Mouse (Mus musculus): ENCODE results near the gene Procr. TPM values are rescaled to one million over a fixed set of nuclear protein-coding genes. Genes with fewer than 3 reads are reported as not detected.
"Not testable (repeated sequence)": the region's sequence is repeated elsewhere in the genome, so short reads cannot be mapped to it uniquely, and the experiment has no call there.

The Procr gene
- 1 to 10 TPM; 2.5 to 3.4 TPM for total RNA-seq (2021)

DNA sequence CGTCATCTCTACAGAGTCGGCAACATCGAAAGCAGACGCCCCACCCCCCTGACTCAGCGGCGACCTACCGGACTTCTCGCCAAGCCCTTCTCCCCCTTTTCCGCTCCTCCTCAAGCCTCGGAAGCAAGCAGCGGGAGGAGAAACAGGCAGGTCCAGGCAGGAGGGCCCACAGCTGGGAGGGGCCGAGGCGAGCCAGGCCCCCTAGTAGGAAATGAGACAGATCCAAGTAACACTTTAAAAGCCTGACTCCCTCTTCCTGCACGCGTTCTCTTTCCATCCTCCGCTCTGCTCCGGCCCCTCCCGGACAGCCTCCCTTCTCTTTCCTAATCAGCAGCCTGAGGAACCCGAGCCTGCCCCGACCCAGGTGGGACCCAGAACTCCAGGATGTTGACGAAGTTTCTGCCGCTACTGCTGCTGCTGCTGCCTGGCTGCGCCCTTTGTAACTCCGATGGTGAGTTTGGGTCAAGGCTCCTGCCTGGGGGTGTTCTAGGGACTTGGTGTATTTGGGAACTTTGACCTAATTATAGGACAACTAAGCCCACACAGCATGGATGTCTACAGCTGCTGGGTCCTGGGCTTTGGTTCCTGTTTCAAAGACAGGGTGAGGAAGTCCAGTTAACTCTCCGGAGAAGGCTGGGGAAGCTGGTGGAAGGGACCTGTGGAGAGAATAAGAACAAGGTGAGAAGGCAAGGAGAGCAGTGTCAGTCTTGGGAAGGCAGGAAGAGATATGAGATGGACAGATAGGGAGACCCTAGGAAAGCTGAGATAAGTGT, at the start of gene Procr:
Gene Procr, plus strand, starts transcription at position 104 of the 773 bp plus-strand sequence.
- DNase-seq: peak; percentile 5
- intact Hi-C loops (cut with DNase I): no loop called here

DNA sequence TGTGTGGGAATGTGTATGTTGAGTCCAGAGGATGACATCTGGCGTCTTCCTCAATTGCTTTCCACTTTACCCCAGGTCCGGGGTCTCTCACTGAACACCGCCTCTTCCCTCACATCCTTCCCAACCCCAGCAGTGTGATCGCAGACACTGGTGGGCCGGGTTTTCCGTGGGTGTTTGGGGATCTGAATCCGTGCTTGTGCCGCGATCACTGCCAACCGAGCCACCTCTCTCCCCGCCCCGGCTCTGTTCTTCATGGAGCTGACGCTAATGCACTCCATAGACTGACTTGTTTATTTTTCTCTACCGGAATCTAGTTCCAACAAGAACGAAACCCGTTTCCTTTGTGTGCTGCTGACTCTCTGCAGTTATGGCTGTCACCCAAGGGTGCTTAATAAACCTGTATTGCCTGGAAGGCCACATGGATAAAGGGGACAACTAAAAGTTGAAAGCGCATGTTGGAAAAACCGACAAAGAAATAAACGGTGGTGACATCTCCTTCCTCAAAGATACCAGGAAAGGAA, 49.5 kb upstream of the Procr start:
- no peak for DNase-seq
- intact Hi-C loops (cut with DNase I): no loop called here

DNA sequence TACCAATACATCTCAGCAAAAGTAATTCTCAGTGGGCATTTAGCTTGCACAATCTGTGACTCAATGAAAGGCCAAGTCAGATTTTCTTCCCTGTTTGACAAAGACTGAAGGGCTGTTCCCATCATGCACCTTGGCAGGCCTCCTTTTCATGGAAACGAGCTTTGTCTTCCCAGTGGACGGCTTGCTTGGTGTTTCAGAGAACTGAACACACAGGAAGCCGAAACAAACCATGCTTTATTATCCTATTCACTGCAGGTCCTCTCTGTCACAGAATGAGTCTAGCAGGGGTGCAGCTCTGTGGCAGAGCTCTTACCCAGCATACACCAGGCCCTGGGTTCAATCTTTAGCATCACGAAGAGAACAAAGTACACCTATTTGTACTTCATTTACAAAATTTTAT, 47.3 kb upstream of the Procr start:
- no peak for DNase-seq
- intact Hi-C loops (cut with DNase I): no loop called here

DNA sequence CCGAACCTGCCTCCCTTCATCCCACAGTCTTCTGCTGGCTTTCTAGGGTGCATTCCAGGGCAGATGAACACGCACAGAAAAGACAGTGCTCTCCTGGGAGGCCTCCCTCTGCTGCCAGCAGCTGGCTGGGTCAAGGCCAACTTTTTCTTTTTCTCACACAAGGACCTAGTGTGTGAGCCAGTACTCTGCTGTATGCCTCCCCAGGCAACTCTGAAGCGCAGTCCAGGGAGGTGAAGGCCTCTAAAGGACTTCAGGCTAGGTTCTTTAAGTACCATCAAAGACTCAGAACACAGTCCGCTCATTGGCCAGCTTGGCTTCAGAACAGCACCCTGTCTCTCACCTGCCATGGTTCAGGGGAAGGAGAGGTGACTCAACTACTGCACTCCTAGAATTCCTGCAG, 43.7 kb upstream of the Procr start:
- peak; percentile 25 for DNase-seq
- intact Hi-C loops (cut with DNase I): no loop called here

DNA sequence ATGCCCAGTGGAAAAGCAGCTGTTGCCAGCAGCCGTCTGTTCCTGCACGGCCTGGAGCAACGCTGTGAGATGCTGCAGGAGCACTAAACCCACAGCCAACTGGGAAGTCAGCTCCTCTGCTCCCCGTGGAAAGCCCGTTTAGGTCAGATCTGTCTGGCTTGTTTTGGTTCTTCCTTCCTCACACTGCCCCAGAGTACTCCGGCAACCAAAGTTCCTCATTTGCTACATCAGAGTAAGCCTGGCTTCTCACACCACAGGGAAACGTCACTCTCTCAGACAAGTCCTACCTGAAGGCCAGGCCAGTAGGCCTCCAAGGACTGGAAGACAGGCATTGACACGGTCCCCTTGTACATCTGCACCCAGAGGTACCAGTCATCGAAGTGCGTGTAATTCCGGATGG, 40.4 kb upstream of the Procr start:
- intact Hi-C loops (cut with DNase I): no loop called here
- no peak for DNase-seq

DNA sequence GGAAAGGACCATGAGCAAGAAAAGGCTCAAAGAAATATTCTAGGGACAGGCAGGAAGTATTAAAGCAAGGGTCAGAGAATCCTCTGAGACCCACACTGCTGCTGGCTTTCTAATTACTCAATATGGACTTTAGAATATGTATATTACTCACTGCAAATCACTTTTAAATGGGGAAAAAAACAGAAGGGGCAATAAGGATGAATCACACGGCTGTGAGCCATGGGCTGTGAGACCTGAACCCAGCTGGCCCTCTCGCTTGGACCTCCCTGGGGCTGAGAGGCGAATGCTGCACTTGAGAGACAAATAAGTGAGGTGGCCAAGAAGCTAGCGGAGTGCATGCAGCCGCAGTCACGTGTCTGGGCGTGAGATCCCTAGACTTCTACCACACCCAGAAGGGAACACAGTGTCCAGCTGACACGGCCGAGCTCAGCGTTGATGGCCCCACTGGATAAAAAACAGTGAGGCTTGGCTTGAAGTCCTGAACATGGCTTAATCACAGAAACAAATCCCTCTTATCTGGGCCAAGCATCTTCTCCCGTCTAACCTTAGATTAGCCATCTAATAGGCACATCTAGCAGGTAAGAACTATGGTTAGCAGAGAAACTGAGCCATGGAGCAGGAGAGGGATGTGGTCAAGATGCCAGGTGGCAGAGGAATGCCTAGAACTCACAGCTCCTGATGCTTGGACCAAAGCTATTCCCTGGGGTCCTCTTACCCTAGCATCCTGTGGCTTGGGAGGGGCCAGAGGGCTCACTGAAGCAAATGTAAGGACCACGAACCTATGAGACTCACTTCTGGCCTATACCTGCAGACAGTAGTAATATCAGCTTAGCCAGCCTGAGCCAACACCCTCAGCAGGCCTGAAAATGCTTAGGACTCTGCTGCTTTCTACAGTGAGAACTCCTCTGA, 33.6 kb upstream of the Procr start:
- intact Hi-C loops (cut with DNase I): no loop called here
- no peak for DNase-seq

DNA sequence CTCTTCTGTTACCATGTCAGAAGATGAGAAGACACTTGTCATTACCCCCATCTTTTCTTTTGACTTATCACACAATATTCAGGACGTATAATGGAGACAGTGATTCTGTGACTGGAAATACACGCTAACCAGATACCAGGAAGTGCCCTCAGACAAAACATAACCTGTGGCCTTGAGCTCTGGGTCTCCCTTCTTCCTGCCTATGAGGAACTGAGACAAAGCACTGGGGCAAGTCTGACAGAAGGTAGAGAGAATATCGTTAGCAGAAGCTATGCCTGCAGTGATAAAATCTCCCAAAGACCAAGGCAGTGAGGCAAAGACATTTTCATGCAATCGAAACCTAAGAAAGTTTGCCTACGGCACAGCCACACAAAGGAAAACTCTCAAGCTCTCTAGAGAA, 30.3 kb upstream of the Procr start:
- DNase-seq: no peak

DNA sequence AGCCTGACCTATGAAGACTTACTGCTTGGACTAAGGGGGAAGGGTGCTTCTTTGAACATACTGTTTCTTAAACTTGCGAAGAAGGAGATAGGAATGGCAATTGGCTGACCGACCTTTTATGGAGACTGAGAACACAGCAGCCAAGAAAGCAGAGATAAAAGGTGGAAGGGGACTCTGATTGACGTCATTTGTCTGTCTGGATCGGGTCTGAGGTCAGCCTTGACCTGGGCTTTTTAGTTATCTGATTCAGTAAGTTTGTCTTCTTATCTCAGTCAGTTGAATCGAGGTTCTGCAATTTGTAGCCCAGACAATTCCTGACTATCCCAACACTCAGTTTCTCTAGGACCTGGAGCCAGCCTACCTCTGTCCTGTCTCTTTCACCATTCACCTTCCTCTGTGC, 26.9 kb upstream of the Procr start:
- intact Hi-C loops (cut with DNase I): no loop called here
- DNase-seq: no peak

More for the DNA sequence above, 30.3 kb upstream of the Procr start:
- intact Hi-C loops (cut with DNase I): no loop called here

DNA sequence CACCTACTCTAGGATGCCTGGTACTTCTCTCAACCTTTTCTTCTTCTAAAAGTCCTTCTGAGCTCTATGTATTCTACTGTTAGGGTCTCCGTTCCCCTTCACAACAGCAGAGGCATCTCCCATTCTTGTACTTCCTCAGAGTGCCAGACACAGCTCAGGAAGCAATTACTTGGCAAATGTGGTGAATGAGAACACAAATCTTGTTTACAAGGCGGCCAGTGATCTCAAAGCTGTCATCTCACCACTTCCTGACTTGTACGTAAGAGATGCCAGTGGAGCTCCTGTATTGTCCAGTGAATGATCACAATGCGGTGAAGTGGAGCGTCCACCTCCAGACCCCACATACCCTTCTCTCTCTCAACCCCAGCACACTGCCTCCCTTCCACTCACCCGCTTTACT, 26.4 kb upstream of the Procr start:
- intact Hi-C loops (cut with DNase I): no loop called here
- no peak for DNase-seq

DNA sequence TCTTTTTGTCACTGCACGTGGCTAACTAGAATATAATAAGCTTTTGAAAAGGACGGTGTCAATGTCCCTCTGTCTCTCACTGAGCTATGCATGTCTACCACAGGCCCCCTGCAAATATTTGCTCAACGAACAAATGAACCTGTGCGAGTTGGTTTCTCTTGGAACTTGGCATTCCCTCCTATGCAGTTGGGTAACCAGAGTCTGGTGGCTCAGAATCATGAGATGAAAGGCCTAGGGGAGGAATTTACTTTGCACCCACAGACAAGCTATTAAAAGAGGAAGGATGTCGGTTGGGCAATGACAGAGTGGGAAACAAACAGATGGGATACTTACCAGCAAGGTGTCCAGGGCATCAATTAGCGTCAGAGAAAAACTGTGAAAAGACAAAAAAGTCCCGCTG, 24.6 kb upstream of the Procr start:
- no peak for DNase-seq
- intact Hi-C loops (cut with DNase I): no loop called here

DNA sequence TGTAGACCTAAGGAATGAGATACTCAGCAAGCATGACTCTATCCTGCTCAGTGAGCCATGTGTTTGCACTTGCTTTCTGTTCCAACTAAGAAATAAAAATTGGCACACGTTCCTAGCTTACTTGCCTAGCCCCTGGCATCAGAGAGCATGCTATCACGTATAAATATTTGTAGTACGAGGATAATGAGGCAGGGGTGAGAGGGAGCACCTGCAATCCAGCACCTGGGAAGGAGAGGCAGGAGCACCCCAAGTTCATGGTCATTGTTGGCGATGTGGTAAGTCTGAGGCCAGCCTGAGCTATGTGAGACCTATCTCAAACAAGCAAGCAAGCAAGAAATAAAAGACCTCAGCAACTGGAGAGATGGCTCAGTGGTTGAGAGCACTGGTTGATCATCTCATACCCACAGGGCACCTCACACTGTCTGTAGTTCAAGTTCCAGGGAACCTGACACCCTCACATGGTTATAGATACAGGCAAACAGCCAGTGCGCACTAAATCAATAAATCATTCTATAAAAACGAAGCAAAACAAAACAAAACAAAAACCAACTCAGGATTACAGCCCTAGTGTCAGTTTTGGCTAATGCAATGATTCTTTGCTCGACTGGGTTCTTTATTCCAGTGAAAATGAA, 23.0 kb upstream of the Procr start:
- intact Hi-C loops (cut with DNase I): no loop called here
- DNase-seq: no peak

DNA sequence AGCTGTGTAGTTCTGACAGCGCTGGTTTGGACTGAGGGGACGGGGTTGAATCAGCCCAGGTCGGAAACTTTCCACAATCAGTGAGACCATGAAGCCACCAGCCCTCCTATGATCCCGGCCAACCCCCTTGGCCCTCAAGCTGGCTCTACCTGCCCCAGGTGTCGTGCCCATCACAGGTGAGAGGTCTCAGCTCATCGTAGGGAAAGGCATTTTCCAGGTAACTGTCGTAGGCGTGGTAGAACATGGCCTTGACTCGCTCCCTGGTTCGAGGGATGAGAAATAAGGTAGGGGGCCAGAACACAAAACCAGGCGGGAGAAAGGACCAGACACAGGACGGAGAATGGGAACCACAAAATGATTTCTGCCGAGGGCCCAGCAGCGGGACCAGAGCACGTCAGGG, 22.2 kb upstream of the Procr start:
- intact Hi-C loops (cut with DNase I): no loop called here

DNA sequence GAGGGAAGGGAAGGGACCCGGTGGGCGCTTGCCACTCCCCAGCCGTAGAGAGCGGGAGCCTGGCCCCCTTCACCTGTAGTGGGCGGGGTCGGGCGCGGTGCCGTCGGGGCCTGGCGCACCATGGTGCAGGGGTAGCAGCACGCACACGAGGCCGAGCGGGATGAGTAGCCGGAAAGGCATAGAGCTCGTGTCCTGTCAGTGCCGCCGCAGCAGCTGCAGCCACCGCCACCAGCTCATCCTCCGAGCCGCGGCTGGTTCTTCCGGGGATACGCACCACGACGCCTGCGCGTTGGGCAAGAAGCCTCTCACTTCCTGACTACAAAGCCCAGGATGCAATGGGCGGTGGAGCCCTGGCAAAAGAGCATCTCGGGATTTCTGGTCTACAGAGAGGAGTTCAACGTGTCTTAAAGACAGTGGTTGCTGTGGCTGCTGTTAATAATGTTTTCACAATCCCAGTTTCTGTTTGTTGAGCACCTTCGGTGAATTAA, 21.7 kb upstream of the Procr start, which contains the start of gene Edem2:
Gene Edem2, minus strand, starts transcription at position 318 of the 488 bp plus-strand sequence.
- intact Hi-C loops (cut with DNase I): no loop called here
- DNase-seq: peak; percentile 91

More for the DNA sequence above, 22.2 kb upstream of the Procr start:
- no peak for DNase-seq

DNA sequence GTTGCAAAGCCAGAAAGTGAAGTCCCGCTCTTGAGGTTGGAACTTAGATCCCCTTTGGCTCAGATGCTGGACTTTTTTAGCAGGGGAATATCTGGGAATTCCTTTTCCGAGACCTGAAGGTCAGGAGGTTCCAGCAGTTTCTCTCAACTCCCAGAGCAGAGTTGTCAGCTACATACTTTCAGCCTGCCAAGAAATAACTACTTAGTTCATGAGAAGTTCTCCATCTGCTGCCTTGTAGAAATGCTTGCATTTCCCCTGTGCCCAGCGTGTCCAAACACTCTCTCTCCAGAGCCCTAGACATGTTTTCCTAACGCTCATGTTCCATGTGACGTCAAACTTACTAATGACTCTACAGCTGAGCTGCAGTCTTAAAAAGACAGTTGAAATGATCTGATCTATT, 15.8 kb upstream of the Procr start:
- intact Hi-C loops (cut with DNase I): no loop called here
- DNase-seq: no peak

DNA sequence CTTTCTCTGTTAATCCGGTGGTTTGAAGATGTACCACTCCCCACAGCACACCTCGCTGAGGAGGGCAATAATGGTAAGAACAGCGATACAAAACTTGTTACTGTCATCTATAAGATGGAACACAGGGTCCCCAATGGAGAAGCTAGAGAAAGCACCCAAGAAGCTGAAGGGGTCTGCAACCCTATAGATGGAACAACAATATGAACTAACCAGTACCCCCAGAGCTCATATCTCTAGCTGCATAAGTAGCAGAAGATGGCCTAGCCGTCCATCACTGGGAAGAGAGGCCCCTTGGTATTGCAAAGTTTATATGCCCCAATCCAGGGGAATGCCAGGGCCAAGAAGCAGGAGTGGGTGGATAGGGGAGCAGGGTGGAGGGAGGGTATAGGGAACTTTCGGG, 15.2 kb upstream of the Procr start, which contains the start of gene Gm17581:
Gene Gm17581, minus strand, starts transcription at position 101 of the 400 bp plus-strand sequence.
- DNase-seq; intact Hi-C loops (cut with DNase I): not testable (repeated sequence)

DNA sequence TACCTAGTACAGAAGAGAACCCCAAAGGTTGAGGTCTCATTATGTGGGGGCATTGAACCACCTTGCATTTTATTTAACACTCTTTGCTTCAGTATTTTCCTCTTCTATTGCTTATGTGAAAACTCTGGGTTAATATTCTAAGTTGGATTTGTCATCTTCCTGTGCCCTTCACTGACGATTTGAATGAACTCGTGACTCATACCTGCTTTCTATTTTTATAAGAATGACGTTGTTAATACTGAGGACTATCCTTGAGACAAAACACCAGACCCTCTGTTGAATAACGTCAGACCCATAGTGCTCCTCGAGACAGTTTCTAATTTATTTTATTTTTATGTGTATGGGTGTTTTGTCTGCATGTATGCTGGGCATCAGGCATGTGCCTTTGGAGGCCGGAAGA, 14.0 kb upstream of the Procr start:
- intact Hi-C loops (cut with DNase I): no loop called here
- DNase-seq: no peak

DNA sequence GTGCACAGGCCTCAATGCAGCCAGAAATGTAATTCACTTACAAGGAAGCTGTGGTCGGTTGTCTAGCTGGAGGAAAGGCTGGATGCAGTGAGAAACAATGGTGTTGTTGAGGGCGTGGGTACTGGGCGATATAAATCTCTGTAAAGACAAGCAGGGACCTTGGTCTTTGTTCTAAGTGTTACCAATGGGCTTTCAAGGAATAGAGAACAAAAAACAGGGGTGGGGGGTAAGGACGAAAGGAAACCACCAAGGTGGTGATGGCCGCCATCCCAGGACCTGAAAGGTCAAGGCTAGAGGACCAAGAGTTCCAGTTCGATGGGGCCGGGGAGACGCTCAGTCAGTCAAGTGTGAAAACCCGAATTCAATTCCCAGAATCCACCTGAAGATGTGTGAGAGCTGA, 13.1 kb upstream of the Procr start:
- no peak for DNase-seq
- intact Hi-C loops (cut with DNase I): no loop called here

DNA sequence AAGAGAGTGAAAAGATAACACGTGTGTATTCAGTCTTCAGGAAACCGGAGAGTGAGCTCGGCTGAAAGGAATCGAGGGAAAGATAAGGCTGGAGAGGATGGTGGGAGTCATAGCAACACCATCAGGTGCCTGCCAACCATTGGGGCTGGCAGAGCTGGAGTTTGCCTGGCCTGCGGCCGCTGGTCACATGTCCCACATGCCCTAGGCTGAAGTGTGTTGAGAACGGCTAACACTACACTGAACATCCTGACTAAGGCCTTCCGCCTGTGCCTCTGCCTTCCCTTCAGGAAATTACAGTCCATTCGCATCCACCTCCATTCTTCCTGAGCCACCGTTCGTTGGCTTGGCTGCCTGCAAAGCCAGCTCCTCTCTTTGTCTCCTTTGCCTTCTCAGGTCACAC, 8.7 kb upstream of the Procr start:
- DNase-seq: no peak
- intact Hi-C loops (cut with DNase I): no loop called here

DNA sequence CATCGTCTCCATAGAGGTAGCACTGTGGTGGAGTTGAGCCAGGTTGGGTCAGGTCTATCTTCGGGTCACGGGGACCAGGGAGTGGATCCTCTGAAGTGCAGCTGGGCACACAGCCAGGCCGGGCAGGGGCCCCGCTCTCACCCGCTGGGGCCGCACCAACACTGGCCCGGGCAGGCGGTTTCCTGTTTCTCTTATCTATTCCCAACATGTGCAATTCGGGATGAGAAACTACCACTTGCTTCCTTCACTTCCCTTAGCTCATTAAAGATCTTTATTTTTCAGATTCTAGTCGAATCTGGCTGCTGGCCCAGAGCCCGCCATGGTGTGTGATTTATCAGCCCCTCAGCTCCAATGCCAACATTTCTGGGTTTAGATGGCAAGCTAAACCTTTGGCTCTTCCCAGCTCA, 8.0 kb upstream of the Procr start:
- intact Hi-C loops (cut with DNase I): no loop called here
- peak; percentile 21 for DNase-seq

DNA sequence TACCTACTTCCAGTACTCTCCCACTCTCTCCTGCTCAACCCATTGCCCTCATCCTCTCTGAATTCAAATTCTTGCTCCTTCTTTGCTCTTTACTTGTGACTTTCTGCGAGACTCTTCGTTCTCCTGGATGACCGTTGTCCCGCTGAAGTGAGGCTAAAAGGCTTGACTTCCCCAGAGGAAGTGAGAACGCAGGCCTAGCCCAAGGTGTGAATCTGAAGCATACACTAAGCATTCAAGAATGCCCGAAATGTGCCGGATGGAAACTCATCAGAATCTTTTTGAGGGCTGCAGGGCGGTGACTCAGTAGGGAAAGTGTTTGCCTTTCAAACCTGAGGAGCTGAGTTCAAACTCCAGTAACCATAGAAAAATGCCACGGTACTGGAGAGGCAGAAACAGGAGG, 7.6 kb upstream of the Procr start:
- intact Hi-C loops (cut with DNase I): no loop called here
- no peak for DNase-seq

DNA sequence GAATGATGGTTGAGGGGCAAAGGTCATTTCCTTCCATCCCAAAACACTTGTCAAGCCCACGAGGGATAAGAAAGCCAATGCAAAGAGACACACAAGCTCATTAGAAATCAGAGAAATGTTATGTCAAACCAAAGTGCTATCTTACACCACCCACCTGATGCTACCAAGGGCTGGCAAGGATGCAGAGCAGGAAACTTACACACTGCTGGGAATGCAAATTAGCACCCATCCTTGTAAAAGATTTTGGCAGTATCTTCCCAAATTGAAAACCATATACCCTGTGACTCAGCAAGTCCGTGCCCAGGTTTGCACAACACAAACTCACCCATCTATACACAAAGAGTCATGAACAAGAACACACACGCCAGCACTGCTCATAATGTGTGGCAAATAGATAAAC, 5.4 kb upstream of the Procr start:
- intact Hi-C loops (cut with DNase I): no loop called here
- no peak for DNase-seq

Measured in left cerebral cortex, postnatal 4 days (tissue).